Mouse (Mus musculus): Measurements from ENCODE around the gene Gse1. TPM values are rescaled to one million over a fixed set of nuclear protein-coding genes. Genes with fewer than 3 reads are reported as not detected.

The Gse1 gene
- polyA plus RNA-seq, 1 experiment from 2014 or later = 24.0 TPM

GRCm38 (mm10) chr8:120230081-120230480, 1.8 kb downstream of the Gse1 start:
- Histone ChIP-seq H3K4me3 (peak overlapping the region; percentile 54), H3K36me3 (ENCODE audit: poor library complexity, severe bottlenecking) (no peaks in the 10 kb centered on the region), H3K9me3 (replicated peaks) (no peaks in the 10 kb centered on the region), H3K4me1 (peaks cover 90% of the 10 kb centered on the region), H3K27ac (no peak overlapping the region), H3K9ac (peak overlapping the region; percentile 71), H3K27me3 (peaks cover 29% of the 10 kb centered on the region), H3K4me2 (peak overlapping the region; percentile 94)
- no peak for ATAC-seq
- 9% methylated on average over 22 of the region's 22 CpGs for WGBS

GRCm38 (mm10) chr8:120230715-120231614, 2.7 kb downstream of the Gse1 start:
- Histone ChIP-seq H3K9me3 (replicated peaks) (no peaks in the 10 kb centered on the region), H3K9ac (peak overlapping the region; percentile 71), H3K27ac (no peak overlapping the region), H3K4me1 (peaks cover 86% of the 10 kb centered on the region), H3K27me3 (peaks cover 29% of the 10 kb centered on the region), H3K4me2 (peak overlapping the region; percentile 94), H3K4me3 (peak overlapping the region; percentile 54), H3K36me3 (ENCODE audit: poor library complexity, severe bottlenecking) (no peaks in the 10 kb centered on the region)
- no peak for ATAC-seq
- 47% methylated on average over 18 of the region's 18 CpGs for WGBS

- H3K4me3 ChIP-seq = peak overlapping the region; percentile 14
These were observed 3.6 kb downstream of the Gse1 start for GRCm38 (mm10) chr8:120231870-120232269.

GRCm38 (mm10) chr8:120232398-120232797, 4.1 kb downstream of the Gse1 start:
- Histone ChIP-seq H3K4me3 (peak overlapping the region; percentile 16), H3K27me3 (peaks cover 29% of the 10 kb centered on the region), H3K9ac (peak overlapping the region; percentile 51; the same call in 1 of the 2 replicates), H3K9me3 (replicated peaks) (no peaks in the 10 kb centered on the region), H3K4me2 (peak overlapping the region; percentile 94), H3K36me3 (ENCODE audit: poor library complexity, severe bottlenecking) (no peaks in the 10 kb centered on the region), H3K27ac (no peak overlapping the region), H3K4me1 (peaks cover 73% of the 10 kb centered on the region)
- WGBS = 48% methylated on average over 4 of the region's 4 CpGs
- no peak for ATAC-seq

More at GRCm38 (mm10) chr8:120231870-120232269, 3.6 kb downstream of the Gse1 start:
- peaks cover 29% of the 10 kb centered on the region for H3K27me3 ChIP-seq
- H3K4me1 ChIP-seq = peaks cover 78% of the 10 kb centered on the region
- H3K36me3 ChIP-seq (ENCODE audit: poor library complexity, severe bottlenecking) = no peaks in the 10 kb centered on the region
- H3K9ac ChIP-seq = 0 out of 2 replicates have a peak overlapping the region, but pooled peaks have one; percentile 12
- no peak overlapping the region for H3K27ac ChIP-seq
- H3K9me3 ChIP-seq (replicated peaks) = no peaks in the 10 kb centered on the region
- no peak for ATAC-seq
- WGBS = 70% methylated on average over 3 of the region's 3 CpGs
- peak overlapping the region; percentile 94 for H3K4me2 ChIP-seq

GRCm38 (mm10) chr8:120232913-120233312, 4.7 kb downstream of the Gse1 start:
- Histone ChIP-seq H3K9me3 (replicated peaks) (no peaks in the 10 kb centered on the region), H3K36me3 (ENCODE audit: poor library complexity, severe bottlenecking) (no peaks in the 10 kb centered on the region), H3K4me1 (peaks cover 68% of the 10 kb centered on the region), H3K9ac (peak overlapping the region; percentile 51), H3K27me3 (peaks cover 29% of the 10 kb centered on the region), H3K4me2 (peak overlapping the region; percentile 94), H3K4me3 (0 out of 2 replicates have a peak overlapping the region, but pooled peaks have one; percentile 16), H3K27ac (no peak overlapping the region)
- no peak for ATAC-seq
- 31% methylated on average over 13 of the region's 13 CpGs for WGBS

- Histone ChIP-seq H3K27ac (peak overlapping the region; percentile 26; the same call in 1 of the 2 replicates), H3K27me3 (peaks cover 25% of the 10 kb centered on the region), H3K9ac (peak overlapping the region; percentile 17), H3K4me3 (no peak overlapping the region), H3K4me2 (no peak overlapping the region), H3K9me3 (replicated peaks) (no peaks in the 10 kb centered on the region), H3K36me3 (ENCODE audit: poor library complexity, severe bottlenecking) (no peaks in the 10 kb centered on the region), H3K4me1 (peaks cover 59% of the 10 kb centered on the region)
- peak; percentile 20; the same call in 1 of the 2 replicates for ATAC-seq
- 49% methylated on average over 12 of the region's 12 CpGs for WGBS
These were observed 6.2 kb downstream of the Gse1 start for GRCm38 (mm10) chr8:120234457-120234856.

GRCm38 (mm10) chr8:120234866-120235265, 6.6 kb downstream of the Gse1 start:
- peak overlapping the region; percentile 26; the same call in 1 of the 2 replicates for H3K27ac ChIP-seq
- no peaks in the 10 kb centered on the region for H3K36me3 ChIP-seq (ENCODE audit: poor library complexity, severe bottlenecking)
- ATAC-seq = no peak
- peaks cover 55% of the 10 kb centered on the region for H3K4me1 ChIP-seq
- WGBS = 80% methylated on average over 8 of the region's 8 CpGs
- peaks cover 21% of the 10 kb centered on the region for H3K27me3 ChIP-seq
- no peaks in the 10 kb centered on the region for H3K9me3 ChIP-seq (replicated peaks)
- peak overlapping the region; percentile 17 for H3K9ac ChIP-seq
- no peak overlapping the region for H3K4me2 ChIP-seq
- H3K4me3 ChIP-seq = no peak overlapping the region

GRCm38 (mm10) chr8:120243222-120243621, 15.0 kb downstream of the Gse1 start:
- H3K4me3 ChIP-seq = no peak overlapping the region
- H3K27ac ChIP-seq = no peak overlapping the region
- H3K4me1 ChIP-seq = no peaks in the 10 kb centered on the region
- H3K9ac ChIP-seq = no peak overlapping the region
- WGBS = 99% methylated on average over 4 of the region's 4 CpGs
- ATAC-seq = no peak
- H3K27me3 ChIP-seq = no peaks in the 10 kb centered on the region
- no peaks in the 10 kb centered on the region for H3K9me3 ChIP-seq (replicated peaks)
- no peaks in the 10 kb centered on the region for H3K36me3 ChIP-seq (ENCODE audit: poor library complexity, severe bottlenecking)
- H3K4me2 ChIP-seq = no peak overlapping the region

- Histone ChIP-seq H3K9me3 (replicated peaks) (no peaks in the 10 kb centered on the region), H3K9ac (no peak overlapping the region), H3K4me3 (no peak overlapping the region), H3K4me1 (no peaks in the 10 kb centered on the region), H3K36me3 (ENCODE audit: poor library complexity, severe bottlenecking) (no peaks in the 10 kb centered on the region), H3K27ac (no peak overlapping the region), H3K27me3 (no peaks in the 10 kb centered on the region), H3K4me2 (no peak overlapping the region)
- 89% methylated on average over 5 of the region's 5 CpGs for WGBS
- ATAC-seq = no peak
These were observed 15.7 kb downstream of the Gse1 start for GRCm38 (mm10) chr8:120243916-120244451.

GRCm38 (mm10) chr8:120244553-120244952, 16.3 kb downstream of the Gse1 start:
- no peak overlapping the region for H3K4me2 ChIP-seq
- no peaks in the 10 kb centered on the region for H3K9me3 ChIP-seq (replicated peaks)
- H3K36me3 ChIP-seq (ENCODE audit: poor library complexity, severe bottlenecking) = no peaks in the 10 kb centered on the region
- H3K4me3 ChIP-seq = no peak overlapping the region
- no peak overlapping the region for H3K27ac ChIP-seq
- no peaks in the 10 kb centered on the region for H3K27me3 ChIP-seq
- ATAC-seq = no peak
- peaks cover 1% of the 10 kb centered on the region; the same call in 1 of the 2 replicates for H3K4me1 ChIP-seq
- H3K9ac ChIP-seq = no peak overlapping the region
- WGBS = 90% methylated on average over 10 of the region's 10 CpGs

- Histone ChIP-seq H3K4me1 (peaks cover 16% of the 10 kb centered on the region), H3K36me3 (ENCODE audit: poor library complexity, severe bottlenecking) (no peaks in the 10 kb centered on the region), H3K4me2 (no peak overlapping the region), H3K9me3 (replicated peaks) (no peaks in the 10 kb centered on the region), H3K4me3 (no peak overlapping the region), H3K27me3 (no peaks in the 10 kb centered on the region), H3K27ac (no peak overlapping the region), H3K9ac (no peak overlapping the region)
- 88% methylated on average over 5 of the region's 5 CpGs for WGBS
- no peak for ATAC-seq
These were observed 19.4 kb downstream of the Gse1 start for GRCm38 (mm10) chr8:120247618-120248017.

GRCm38 (mm10) chr8:120248031-120248430, 19.8 kb downstream of the Gse1 start:
- peaks cover 16% of the 10 kb centered on the region for H3K4me1 ChIP-seq
- no peak overlapping the region for H3K4me2 ChIP-seq
- H3K27ac ChIP-seq = no peak overlapping the region
- no peak for ATAC-seq
- H3K27me3 ChIP-seq = no peaks in the 10 kb centered on the region
- H3K36me3 ChIP-seq (ENCODE audit: poor library complexity, severe bottlenecking) = no peaks in the 10 kb centered on the region
- H3K4me3 ChIP-seq = no peak overlapping the region
- H3K9ac ChIP-seq = no peak overlapping the region
- H3K9me3 ChIP-seq (replicated peaks) = no peaks in the 10 kb centered on the region
- WGBS = 93% methylated on average over 7 of the region's 7 CpGs
